In the genomic region with DNA sequence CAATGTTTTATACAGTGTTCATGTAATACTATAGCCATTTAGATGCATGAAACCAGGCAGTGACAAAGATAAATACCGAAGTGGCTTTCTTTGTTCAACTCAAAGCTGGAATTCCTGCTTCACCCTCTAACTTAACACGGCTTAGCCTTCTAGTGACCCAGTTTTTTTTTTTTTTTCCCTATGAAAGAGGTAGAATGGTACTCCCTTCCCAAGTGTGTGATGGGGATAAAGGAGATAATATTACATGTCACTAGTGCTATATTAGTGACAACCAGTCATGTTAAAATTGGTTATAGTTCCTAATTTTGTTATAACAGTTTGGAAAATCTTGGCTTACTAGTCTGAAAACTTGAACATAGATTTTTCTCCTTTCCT, we compare ENCODE assay signal across 23 mouse cellular contexts. TPM values are rescaled to one million over a fixed set of nuclear protein-coding genes. Genes with fewer than 3 reads are reported as not detected.
DNase-seq lines count a peak whose midpoint lies in the region; ATAC-seq and TF ChIP-seq lines count a peak whose summit lies in the region.
"Had no signal": no experiment of that assay in that cellular context is flagged by ENCODE, and none has a peak within 500 bp of the region (broad histone marks: within the 10 kb centered on the region; RNA-seq: fewer than 3 reads in every experiment).

No protein-coding gene starts in this region.

- H3K4me2 ChIP-seq in embryonic facial prominence, embryonic 14.5 days (ENCODE audit: low read depth, low read length): no peak overlapping the region
- H3K4me2 ChIP-seq in midbrain, embryonic 14.5 days (ENCODE audit: low read length): peak overlapping the region; percentile 31
- H3K4me2 ChIP-seq: heart, embryonic 11.5 days had no signal

- TF ChIP-seq CTCF in testis, adult 2 months (IDR thresholded peaks at IDR 0.05; ENCODE audit: control insufficient read depth, insufficient read depth, insufficient replicate concordance, low read depth, low read length): no peak

- no peak for TF ChIP-seq POLR2A in testis, adult 2 months (IDR thresholded peaks at IDR 0.05; ENCODE audit: control insufficient read depth, low read depth, low read length)

- no peaks in the 10 kb centered on the region for H3K36me3 ChIP-seq in embryonic facial prominence, embryonic 14.5 days (ENCODE audit: control insufficient read depth, insufficient read depth, low read length)
- no peaks in the 10 kb centered on the region for H3K36me3 ChIP-seq in embryonic facial prominence, embryonic 10.5 days (replicated peaks)
- no peaks in the 10 kb centered on the region for H3K36me3 ChIP-seq in testis, adult 2 months (ENCODE audit: control insufficient read depth, insufficient read depth, low read length)
- H3K36me3 ChIP-seq in midbrain, embryonic 14.5 days (ENCODE audit: control insufficient read depth, insufficient read depth, low read length): no peaks in the 10 kb centered on the region
- H3K36me3 ChIP-seq: limb, embryonic 10.5 days had no signal

- no peaks in the 10 kb centered on the region for H3K9me3 ChIP-seq in embryonic facial prominence, embryonic 14.5 days (ENCODE audit: control insufficient read depth, low read length)
- H3K9me3 ChIP-seq in embryonic facial prominence, embryonic 10.5 days: no peaks in the 10 kb centered on the region
- no peaks in the 10 kb centered on the region for H3K9me3 ChIP-seq in midbrain, embryonic 14.5 days (ENCODE audit: control insufficient read depth, low read length)
- H3K9me3 ChIP-seq: limb, embryonic 10.5 days had no signal

- peak; percentile 36 for DNase-seq in embryonic facial prominence, embryonic 14.5 days (ENCODE audit: low spot score)
- no peak for DNase-seq in embryonic facial prominence, embryonic 10.5 days (ENCODE audit: low spot score)
- DNase-seq in testis, postnatal 10 days (ENCODE audit: low spot score): no peak
- DNase-seq in midbrain, embryonic 14.5 days: no peak
- DNase-seq in heart, adult 9 months (ENCODE audit: low spot score in 2 of 2): no peak
- DNase-seq in spleen, adult 12 weeks (ENCODE audit: low spot score): no peak
- no peak for DNase-seq in ovary, adult 18-20 months (ENCODE audit: low spot score)
- DNase-seq: adrenal gland, adult 8-10 months; cerebellum, postnatal 14 days; heart, postnatal 10 days; kidney, adult 2 months; kidney, postnatal 14 days; layer of hippocampus, adult 9-11 months; liver, postnatal 0 days; lung, postnatal 10 days; right cerebral cortex, adult 18-20 months; thymus, postnatal 4 days had no signal

- no peaks in the 10 kb centered on the region for H3K27me3 ChIP-seq in embryonic facial prominence, embryonic 14.5 days (replicated peaks; ENCODE audit: control insufficient read depth, insufficient read depth, low read length)
- H3K27me3 ChIP-seq in embryonic facial prominence, embryonic 10.5 days (replicated peaks; ENCODE audit: low read depth, poor library complexity, severe bottlenecking): no peaks in the 10 kb centered on the region
- H3K27me3 ChIP-seq in testis, adult 2 months (ENCODE audit: control insufficient read depth, insufficient read depth, low read length): no peaks in the 10 kb centered on the region
- peaks cover 6% of the 10 kb centered on the region; the same call in 1 of the 2 replicates for H3K27me3 ChIP-seq in midbrain, embryonic 14.5 days (ENCODE audit: control insufficient read depth, insufficient read depth, low read length)
- H3K27me3 ChIP-seq: Patski had no signal

- 56% methylated on average over 2 of the region's 2 CpGs for WGBS in embryonic facial prominence, embryonic 14.5 days
- 52% methylated on average over 2 of the region's 2 CpGs for WGBS in embryonic facial prominence, embryonic 10.5 days
- WGBS in midbrain, embryonic 14.5 days: 22% methylated on average over 2 of the region's 2 CpGs

- H3K27ac ChIP-seq in embryonic facial prominence, embryonic 14.5 days (replicated peaks; ENCODE audit: low read depth, low read length): no peak overlapping the region
- H3K27ac ChIP-seq in embryonic facial prominence, embryonic 10.5 days (replicated peaks): no peak overlapping the region
- H3K27ac ChIP-seq in testis, adult 2 months (ENCODE audit: control insufficient read depth, insufficient read depth, low read depth, low read length): 0 out of 2 replicates have a peak overlapping the region, but pooled peaks have one; percentile 8
- H3K27ac ChIP-seq in midbrain, embryonic 14.5 days (replicated peaks; ENCODE audit: low read depth, low read length): no peak overlapping the region
- H3K27ac ChIP-seq: limb, embryonic 10.5 days had no signal

- no peak for ATAC-seq in embryonic facial prominence, embryonic 14.5 days (ENCODE audit: low read depth)
- no peak for ATAC-seq in midbrain, embryonic 14.5 days (ENCODE audit: low FRiP score, low TSS enrichment)
- ATAC-seq: CD4-positive, CD25-positive, alpha-beta regulatory T cell, adult 4 months; inflammation-experienced regulatory T-cells, adult 6 months; liver, postnatal 0 days; Patski had no signal

- no peak overlapping the region for H3K4me3 ChIP-seq in embryonic facial prominence, embryonic 14.5 days (ENCODE audit: low read depth, low read length)
- no peak overlapping the region for H3K4me3 ChIP-seq in embryonic facial prominence, embryonic 10.5 days
- no peak overlapping the region for H3K4me3 ChIP-seq in testis, adult 2 months (ENCODE audit: control insufficient read depth, low read depth, low read length)
- H3K4me3 ChIP-seq in midbrain, embryonic 14.5 days (replicated peaks; ENCODE audit: low read depth, low read length): no peak overlapping the region
- H3K4me3 ChIP-seq: limb, embryonic 10.5 days had no signal

- H3K4me1 ChIP-seq in embryonic facial prominence, embryonic 14.5 days (ENCODE audit: control insufficient read depth, insufficient read depth, low read length): no peaks in the 10 kb centered on the region
- H3K4me1 ChIP-seq in embryonic facial prominence, embryonic 10.5 days: 0 out of 2 replicates have a peak, but pooled peaks cover 5% of the 10 kb centered on the region
- H3K4me1 ChIP-seq in testis, adult 2 months (ENCODE audit: control insufficient read depth, insufficient read depth, low read length): peaks cover 6% of the 10 kb centered on the region; the same call in 1 of the 2 replicates
- peaks cover 9% of the 10 kb centered on the region; the same call in 1 of the 2 replicates for H3K4me1 ChIP-seq in midbrain, embryonic 14.5 days (ENCODE audit: control insufficient read depth, insufficient read depth, low read length)
- H3K4me1 ChIP-seq: limb, embryonic 10.5 days had no signal

- H3K9ac ChIP-seq in embryonic facial prominence, embryonic 14.5 days (ENCODE audit: low read depth, low read length): no peak overlapping the region
- no peak overlapping the region for H3K9ac ChIP-seq in midbrain, embryonic 14.5 days (replicated peaks; ENCODE audit: low read length)
- H3K9ac ChIP-seq: liver, postnatal 0 days had no signal

RNA-seq across cellular contexts. Expression of gene Dmrta1, which starts 27.9 kb away (rescaled TPM):
- polyA plus RNA-seq in embryonic facial prominence, embryonic 14.5 days (2014; fragmentation: Nextera tagmentation; extraction: Ambion mirVana): 0.56 and 0.64 TPM in 2 replicates
- 0.66 and 1.1 TPM in 2 replicates for polyA plus RNA-seq in embryonic facial prominence, embryonic 10.5 days (2016; fragmentation: Nextera tagmentation; extraction: Ambion mirVana)
- 4.4 and 10.0 TPM in 2 replicates for polyA plus RNA-seq in testis, adult 2 months (2012; rRNA removed)
- 0.22 and 0.34 TPM in 2 replicates for polyA plus RNA-seq in midbrain, embryonic 14.5 days (2014; fragmentation: Nextera tagmentation; extraction: Ambion mirVana)
- polyA plus RNA-seq: CD4-positive, CD25-positive, alpha-beta regulatory T cell, adult 4 months; inflammation-experienced regulatory T-cells, adult 6 months; liver, postnatal 0 days had no signal
